Mouse (Mus musculus) embryonic fibroblast, embryonic 13.5 days (primary cell): ENCODE results near the gene Mgea5. TPM values are rescaled to one million over a fixed set of nuclear protein-coding genes. Genes with fewer than 3 reads are reported as not detected.
A peak's percentile ranks its signal among the peaks of the same experiment; 100 is the strongest.
"Not testable (repeated sequence)": the region's sequence is repeated elsewhere in the genome, so short reads cannot be mapped to it uniquely, and the experiment has no call there.

Experiments used
- H3K27ac ChIP-seq: 2 replicates; pipeline ENCODE4 v1.5.1; 2012; ENCODE audit warnings: low read length, control low read depth, inconsistent platforms; ENCODE audit not compliant: insufficient read depth
- H3K4me1 ChIP-seq: 2 replicates; pipeline ENCODE4 v1.6.1; 2011; ENCODE audit warnings: low read length; ENCODE audit not compliant: control insufficient read depth, insufficient read depth
- H3K4me3 ChIP-seq: 2 replicates; pipeline ENCODE4 v1.5.1; 2011; ENCODE audit warnings: mild to moderate bottlenecking, control low read depth, low read length; ENCODE audit not compliant: insufficient read depth
- CTCF ChIP-seq: IDR thresholded peaks from 2 replicates; pipeline ENCODE4 v1.5.1; 2011; ENCODE audit warnings: mild to moderate bottlenecking, control low read depth, low read length, moderate library complexity, borderline replicate concordance; ENCODE audit not compliant: insufficient read depth
- POLR2A ChIP-seq: IDR thresholded peaks from 2 replicates; pipeline ENCODE4 v1.6.1; 2011; ENCODE audit warnings: low read depth, mild to moderate bottlenecking, control low read depth, low read length, moderate library complexity
- polyA plus RNA-seq: library from polyadenylated mRNA; stranded (reverse); fragments of >200 nt; gene quantifications from 2 replicates; pipeline ENCODE4 v1.2.4, GENCODE M21; 2011; ENCODE audit warnings: low read depth; ENCODE audit not compliant: missing spikeins, insufficient read length

The Mgea5 gene
- polyA plus RNA-seq, 1 experiment, result 87.4 TPM

DNA sequence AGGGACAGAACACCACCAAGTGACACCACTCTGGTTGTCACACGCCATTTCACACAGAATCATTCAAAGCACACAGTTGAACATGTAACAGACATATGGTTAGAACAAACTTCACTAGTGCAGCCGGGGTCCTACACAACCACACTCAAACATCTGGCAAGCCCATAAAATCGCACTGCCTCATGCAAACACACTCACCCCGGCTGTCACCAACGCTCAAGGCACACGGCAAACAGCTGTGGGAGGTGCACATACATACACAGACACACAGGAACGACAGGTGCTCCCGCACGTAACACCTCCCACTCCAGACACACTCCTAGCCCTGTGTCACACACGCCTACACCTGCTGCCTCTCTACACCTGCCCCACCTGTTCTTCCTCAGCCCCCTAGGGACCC is 31.5 kb upstream of the Mgea5 start:
- H3K4me1 ChIP-seq, result no peaks in the 10 kb centered on the region
- TF ChIP-seq POLR2A (no peak), CTCF (no peak)
- H3K27ac ChIP-seq, result no peak overlapping the region
- no peak overlapping the region for H3K4me3 ChIP-seq

DNA sequence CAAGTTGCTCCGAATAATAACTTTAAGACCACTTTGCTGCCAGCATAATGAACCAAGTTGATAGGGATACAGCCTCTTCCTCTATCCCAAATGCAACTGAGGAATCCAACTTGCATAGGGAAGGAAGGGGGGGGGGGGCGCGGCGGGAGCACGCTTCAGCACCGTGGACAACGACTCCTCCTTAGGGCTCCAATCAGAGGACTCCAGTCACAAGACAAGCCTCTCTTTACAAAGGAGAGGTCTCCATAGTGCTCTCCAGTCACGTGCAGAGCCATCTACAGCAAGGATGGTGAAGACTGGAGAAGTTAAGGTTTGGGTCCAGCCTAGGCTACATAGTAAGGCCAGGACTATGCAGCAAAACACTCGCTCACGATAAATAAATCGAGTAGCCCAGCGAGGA is 30.2 kb upstream of the Mgea5 start:
- TF ChIP-seq POLR2A, result no peak
- TF ChIP-seq CTCF, result no peak
- H3K27ac ChIP-seq, result no peak overlapping the region
- H3K4me1 ChIP-seq, result no peaks in the 10 kb centered on the region

DNA sequence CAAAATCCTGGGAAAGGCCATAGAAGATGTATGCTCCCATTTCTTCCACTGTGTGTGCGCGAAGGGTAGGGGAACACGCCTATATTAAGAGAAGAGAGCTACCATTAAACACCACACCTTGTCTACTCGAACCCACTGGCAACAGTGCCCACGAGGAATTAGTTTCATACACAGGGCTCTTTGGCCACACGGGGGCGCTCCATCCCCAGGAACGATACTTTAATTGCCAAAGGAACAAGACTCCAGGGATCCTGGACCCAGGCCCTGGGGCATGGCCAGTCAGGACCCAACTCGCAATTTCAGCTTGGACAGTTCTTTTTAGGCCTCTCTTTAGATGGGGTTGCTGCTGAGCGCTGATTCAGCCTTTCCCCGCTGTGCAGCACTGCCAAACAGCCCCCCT is 29.6 kb upstream of the Mgea5 start:
- no peak overlapping the region for H3K27ac ChIP-seq
- 0 out of 2 replicates have a peak, but pooled peaks have one; percentile 14 for TF ChIP-seq CTCF
- no peak for TF ChIP-seq POLR2A
- H3K4me3 ChIP-seq, result no peak overlapping the region
- H3K4me1 ChIP-seq, result no peaks in the 10 kb centered on the region

More for the DNA sequence above, 30.2 kb upstream of the Mgea5 start:
- no peak overlapping the region for H3K4me3 ChIP-seq

DNA sequence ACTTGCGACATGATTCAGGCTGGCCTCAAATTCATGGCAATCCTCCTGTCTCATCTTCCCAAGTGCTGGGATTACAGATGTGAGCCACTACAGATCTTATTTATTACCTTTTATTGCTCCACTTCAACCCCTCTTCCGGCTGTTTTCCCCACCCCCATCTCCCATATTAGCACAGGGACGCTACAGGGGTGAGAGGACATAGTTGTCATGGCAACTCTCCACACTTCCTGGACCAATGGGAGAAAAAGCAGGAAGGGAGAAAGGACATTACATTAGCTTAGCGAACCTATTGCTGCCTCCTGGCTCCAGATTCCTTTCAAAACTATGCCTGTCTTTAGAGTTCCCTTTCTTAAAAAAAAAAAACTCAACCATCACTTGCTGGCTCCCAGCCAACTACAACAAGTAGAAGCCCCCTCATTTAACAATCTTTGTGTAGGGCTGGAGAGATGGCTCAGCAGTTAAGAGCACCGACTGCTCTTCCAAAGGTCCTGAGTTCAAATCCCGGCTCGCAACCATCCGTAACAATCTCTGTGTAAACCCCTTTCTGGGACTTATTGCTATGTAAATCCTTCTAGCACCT is 29.1 kb upstream of the Mgea5 start:
- Histone ChIP-seq H3K4me1 (no peaks in the 10 kb centered on the region), H3K4me3 (no peak overlapping the region), H3K27ac (no peak overlapping the region)
- TF ChIP-seq POLR2A (no peak), CTCF (no peak)

DNA sequence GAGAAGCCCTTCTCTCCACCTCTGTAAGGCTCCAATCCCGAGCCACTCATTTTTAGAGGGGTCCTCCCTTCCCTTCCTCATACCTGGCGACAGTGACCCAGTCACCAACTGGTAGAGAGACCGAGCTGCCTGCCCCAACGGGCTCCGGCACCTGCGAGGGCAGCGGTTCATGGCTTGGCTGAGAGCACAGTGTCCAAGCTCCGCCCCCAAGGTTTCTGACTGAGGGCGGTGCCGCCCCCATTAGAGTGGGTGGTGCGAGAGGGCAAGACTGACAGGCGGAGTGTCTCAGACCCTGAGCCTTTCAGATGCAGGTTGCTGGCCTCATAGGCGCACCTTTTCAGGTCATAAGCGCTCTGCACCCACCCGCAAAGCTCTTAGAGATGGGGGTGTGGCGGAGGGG is 28.5 kb upstream of the Mgea5 start:
- H3K27ac ChIP-seq, result no peak overlapping the region
- no peak overlapping the region for H3K4me3 ChIP-seq
- H3K4me1 ChIP-seq, result no peaks in the 10 kb centered on the region
- no peak for TF ChIP-seq CTCF
- TF ChIP-seq POLR2A, result no peak

DNA sequence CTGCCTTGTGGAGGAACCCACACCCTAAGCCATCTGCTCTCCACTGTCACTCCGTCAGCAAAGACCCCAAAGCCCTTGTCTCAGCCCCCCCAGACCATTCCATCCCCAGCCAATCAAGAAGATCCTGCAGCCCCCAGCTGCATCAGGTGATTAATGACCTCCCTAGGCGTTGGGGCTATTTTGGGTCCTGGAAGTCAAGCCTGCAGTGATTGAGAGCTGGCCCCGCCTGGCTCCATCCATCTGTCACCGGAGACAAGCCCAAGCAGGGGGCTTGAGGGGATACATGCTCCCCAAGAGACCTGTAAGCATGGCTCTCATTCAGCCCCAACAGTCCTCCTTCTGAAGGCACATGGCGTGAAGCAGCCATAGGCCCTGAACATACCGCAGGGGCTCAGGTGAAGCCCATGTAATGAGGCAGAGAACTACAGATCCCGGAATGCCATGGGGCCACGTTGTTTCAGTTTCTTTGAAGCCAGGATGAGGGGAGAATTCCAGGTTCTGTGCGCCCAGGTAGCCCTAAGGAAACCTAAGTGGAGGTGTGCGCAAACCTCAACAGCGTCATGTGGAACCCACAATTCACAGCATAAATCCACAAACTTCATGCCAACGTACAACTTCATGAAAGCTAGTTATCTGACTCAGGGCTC is 27.5 kb upstream of the Mgea5 start:
- H3K4me3 ChIP-seq, result no peak overlapping the region
- no peak overlapping the region for H3K27ac ChIP-seq
- H3K4me1 ChIP-seq, result no peaks in the 10 kb centered on the region
- TF ChIP-seq CTCF, result no peak
- TF ChIP-seq POLR2A, result no peak

DNA sequence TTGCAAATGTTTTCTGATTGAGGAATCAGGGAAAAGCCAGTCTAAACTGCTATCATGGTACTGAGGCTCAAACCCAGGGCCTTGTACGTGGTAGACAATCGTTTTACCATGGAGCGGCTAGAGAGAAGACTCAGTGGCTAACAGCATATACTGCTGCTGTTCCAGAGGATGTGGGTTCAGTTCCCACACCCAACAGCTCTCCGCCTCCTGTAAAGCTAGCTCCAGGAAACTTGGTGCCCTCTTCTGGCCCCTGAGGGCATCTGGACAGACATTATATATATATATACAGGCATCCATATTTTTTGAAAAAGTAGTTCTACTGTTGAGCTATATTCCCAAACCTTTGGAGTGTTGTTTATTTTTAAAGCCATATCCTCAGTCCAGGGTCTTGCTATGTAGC is 24.1 kb upstream of the Mgea5 start:
- TF ChIP-seq CTCF, result no peak
- Histone ChIP-seq H3K4me1 (no peaks in the 10 kb centered on the region), H3K27ac (no peak overlapping the region), H3K4me3 (no peak overlapping the region)

DNA sequence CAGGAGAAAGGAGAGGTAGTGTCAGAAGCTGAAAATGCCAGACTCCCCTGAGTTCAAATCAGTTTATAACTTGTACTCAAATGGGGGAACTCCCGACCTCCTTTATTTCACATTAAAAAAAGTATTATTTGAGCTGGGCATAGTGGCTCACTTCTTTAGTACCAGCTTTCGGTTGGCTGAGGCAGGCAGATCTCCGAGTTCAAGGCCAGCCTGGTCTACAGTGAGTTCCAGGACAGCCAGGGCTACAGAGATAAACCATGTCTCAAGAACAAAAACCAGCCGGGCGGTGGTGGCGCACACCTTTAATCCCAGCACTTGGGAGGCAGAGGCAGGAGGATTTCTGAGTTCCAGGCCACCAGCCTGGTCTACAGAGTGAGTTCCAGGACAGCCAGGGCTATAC is 22.2 kb upstream of the Mgea5 start:
- H3K4me1 ChIP-seq, H3K27ac ChIP-seq, H3K4me3 ChIP-seq: not testable (repeated sequence)

DNA sequence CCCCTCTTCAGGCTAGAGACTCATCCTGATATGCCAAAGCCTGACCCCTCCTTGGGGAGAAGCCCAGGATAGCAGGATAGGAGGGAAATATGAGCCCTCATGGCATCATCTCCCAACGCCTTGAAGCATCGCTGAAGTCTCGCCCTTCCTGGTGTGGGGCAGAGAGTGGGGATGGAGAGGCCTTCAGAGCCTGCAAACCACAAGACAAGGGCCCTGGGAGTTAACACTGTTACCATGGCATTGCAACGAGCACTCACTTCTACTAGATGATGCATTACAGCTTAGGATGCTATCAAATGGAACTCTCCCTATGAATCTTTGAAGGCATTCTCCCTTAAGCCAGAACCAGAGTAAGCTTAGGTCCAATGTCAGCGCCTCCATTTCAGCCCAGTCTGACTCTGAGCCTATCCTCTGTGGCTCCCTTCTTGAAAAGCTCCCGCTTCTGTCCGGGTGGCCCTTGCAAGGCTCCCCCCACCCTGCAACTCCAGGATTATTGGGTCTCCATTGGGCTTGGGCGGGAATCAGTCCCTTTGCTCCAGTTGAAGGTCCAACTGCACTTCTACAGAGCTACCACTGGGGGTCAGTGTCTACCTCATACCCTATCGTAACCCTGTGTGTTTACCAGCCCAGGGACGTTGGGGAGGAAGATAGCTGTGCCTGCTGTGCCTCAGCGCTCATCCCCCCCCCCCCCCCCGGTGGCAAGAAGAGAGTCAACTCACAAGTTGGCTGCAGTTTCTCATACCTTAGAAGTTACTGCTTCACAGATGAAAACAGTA is 21.1 kb upstream of the Mgea5 start:
- no peak overlapping the region for H3K27ac ChIP-seq
- no peaks in the 10 kb centered on the region for H3K4me1 ChIP-seq
- H3K4me3 ChIP-seq, result no peak overlapping the region
- TF ChIP-seq POLR2A, result no peak
- TF ChIP-seq CTCF, result peak; percentile 56; the same call in 1 of the 2 replicates

DNA sequence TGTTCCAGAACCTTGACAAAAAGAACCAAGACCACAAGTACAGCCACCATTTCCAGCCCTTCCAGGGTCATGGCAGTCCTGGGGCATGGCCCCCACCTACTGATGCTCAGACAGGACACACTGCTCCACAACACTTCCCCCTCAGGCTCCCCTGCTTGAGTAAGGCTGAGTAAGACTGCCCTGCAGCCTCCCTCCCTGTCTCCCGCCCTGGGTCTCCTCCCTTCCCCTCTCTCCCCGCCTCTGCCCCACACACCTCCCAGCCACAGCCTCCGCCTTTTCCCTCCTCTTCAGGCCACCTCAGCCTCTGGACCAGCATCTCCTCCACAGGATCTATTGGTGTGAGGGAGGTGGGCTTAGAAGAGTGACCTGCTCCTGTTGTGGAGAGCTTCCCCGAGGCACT is 19.8 kb upstream of the Mgea5 start:
- H3K27ac ChIP-seq, result no peak overlapping the region
- H3K4me1 ChIP-seq, result no peaks in the 10 kb centered on the region
- no peak overlapping the region for H3K4me3 ChIP-seq
- TF ChIP-seq CTCF, result no peak
- TF ChIP-seq POLR2A, result no peak

DNA sequence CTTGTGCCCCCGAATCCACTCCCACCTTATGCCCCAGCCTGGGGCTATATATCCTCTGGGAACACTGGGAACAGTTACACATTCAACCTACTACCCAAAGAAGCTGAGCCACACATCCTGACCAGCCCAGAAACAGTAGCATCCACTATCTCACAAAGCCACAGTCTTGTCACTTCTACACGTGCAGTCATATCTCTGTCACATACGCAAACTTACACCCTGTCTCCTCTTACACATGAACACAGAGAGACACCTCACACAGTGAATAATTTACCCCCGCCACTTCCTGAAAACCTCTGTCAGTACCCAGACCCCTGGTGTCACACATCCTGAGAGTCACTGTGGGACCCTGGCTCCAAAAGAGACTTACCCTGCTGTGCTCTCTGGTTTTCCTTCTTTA is 19.1 kb upstream of the Mgea5 start:
- TF ChIP-seq CTCF (no peak), POLR2A (no peak)
- Histone ChIP-seq H3K4me1 (no peaks in the 10 kb centered on the region), H3K27ac (no peak overlapping the region), H3K4me3 (no peak overlapping the region)
